Mouse (Mus musculus) brain, embryonic 14.5 days (tissue): ENCODE data around the gene Gm49378. TPM values are rescaled to one million over a fixed set of nuclear protein-coding genes. Genes with fewer than 3 reads are reported as not detected.
A peak's percentile ranks its signal among the peaks of the same experiment; 100 is the strongest.

ENCODE experiments used
- DNase-seq: peaks from one replicate; pipeline ENCODE4 v3.0.0-alpha.2; 2011; ENCODE audit warnings: low read depth
- CTCF ChIP-seq: fragments of 200-500 bp; IDR thresholded peaks from 2 replicates; pipeline ENCODE4 v1.5.1; 2012; ENCODE audit warnings: inconsistent platforms, mild to moderate bottlenecking, moderate library complexity, borderline replicate concordance; ENCODE audit not compliant: insufficient read depth, insufficient read length; ENCODE audit errors: extremely low read depth
- POLR2A ChIP-seq: fragments of 200-500 bp; IDR thresholded peaks from 2 replicates; pipeline ENCODE4 v1.6.1; 2012; ENCODE audit warnings: mild to moderate bottlenecking, inconsistent platforms, borderline replicate concordance; ENCODE audit not compliant: poor library complexity, insufficient read depth, insufficient read length, severe bottlenecking; ENCODE audit errors: extremely low read depth
- polyA plus RNA-seq: library from polyadenylated mRNA; depleted of rRNA; stranded (reverse); fragments of >200 nt; gene quantifications from 2 replicates; pipeline ENCODE4 v1.2.3, GENCODE M21; 2012

Gm49378 gene
- polyA plus RNA-seq, 1 experiment: 8.4 TPM

DNA sequence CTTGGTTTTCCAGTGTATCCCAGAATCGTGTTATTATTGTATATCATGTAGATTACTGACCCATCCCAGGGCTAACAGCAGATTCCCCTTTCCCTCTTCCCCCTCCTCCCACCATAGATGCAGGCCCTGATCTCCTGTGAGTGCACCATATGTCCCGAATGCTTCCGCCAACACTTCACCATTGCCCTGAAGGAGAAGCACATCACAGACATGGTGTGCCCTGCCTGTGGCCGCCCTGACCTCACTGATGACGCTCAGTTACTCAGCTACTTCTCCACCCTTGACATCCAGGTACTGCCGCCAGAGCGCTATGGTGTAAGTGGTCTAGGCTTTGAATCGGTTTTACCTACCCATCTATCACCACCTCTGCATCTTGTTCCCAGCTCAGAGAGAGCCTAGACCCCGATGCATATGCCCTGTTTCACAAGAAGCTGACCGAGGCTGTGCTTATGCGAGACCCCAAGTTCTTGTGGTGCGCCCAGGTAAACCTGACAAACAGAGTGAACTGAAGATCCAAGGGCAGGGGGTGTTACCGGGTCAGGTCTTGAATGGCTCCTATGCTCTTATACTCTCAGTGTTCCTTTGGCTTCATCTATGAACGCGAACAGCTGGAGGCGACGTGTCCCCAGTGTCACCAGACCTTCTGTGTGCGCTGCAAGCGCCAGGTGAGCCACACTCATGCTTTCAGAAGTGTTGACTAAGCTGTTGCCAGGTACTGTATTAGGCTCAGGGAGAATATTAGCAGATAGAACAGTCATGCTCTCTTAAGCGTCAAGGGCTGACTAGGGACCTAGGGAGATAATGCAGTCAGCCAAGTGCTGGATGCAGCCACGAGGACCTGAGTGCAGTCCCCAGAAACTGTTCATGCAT, 38.9 kb downstream of the Gm49378 start:
- TF ChIP-seq POLR2A: no peak
- no peak for TF ChIP-seq CTCF
- no peak for DNase-seq

DNA sequence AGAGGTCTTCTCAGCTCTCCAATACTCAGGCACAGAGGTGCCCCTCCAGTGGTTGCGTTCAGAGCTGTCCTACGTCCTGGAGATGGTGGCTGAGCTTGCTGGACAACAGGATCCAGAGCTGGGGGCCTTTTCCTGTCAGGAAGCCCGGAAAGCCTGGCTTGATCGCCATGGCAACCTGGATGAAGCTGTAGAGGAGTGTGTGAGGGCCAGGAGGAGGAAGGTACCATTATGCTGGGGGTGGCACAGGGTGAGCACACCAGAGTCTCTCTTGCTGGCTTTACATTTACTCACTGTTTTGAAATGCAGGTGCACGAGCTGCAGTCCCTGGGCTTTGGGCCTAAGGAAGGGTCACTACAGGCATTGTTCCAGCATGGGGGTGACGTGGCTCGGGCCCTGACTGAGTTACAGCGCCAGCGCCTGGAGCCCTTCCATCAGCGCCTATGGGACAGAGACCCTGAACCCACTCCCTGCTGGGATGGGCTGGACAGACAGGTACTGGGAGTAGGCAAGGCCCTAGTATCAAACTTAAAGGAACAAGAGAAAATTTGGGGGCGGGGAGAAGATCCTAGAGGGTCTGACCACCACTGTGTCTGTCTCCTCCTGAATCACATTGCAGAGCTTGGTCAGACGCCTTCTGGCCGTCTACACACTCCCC, 41.5 kb downstream of the Gm49378 start:
- no peak for TF ChIP-seq CTCF
- no peak for TF ChIP-seq POLR2A
- DNase-seq: peak; percentile 41

DNA sequence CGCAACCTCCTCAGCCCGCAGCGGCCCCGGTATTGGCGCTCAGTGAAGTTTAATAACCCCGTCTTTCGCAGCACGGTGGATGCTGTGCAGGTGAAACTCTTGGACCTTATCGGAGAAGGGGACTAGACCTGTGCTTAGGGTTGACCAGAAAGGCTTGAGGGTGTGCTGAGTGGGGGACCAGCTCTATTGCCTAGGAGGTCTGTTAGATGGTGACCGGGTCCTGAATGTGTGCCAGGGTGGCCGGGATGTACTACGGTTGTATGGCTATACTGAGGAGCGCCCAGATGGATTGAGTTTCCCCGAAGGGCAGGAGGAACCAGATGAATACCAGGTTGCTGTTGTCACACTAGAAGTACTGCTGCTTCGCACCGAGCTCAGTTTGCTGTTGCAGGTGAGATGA, 45.5 kb downstream of the Gm49378 start:
- no peak for DNase-seq
- no peak for TF ChIP-seq POLR2A
- TF ChIP-seq CTCF: no peak

DNA sequence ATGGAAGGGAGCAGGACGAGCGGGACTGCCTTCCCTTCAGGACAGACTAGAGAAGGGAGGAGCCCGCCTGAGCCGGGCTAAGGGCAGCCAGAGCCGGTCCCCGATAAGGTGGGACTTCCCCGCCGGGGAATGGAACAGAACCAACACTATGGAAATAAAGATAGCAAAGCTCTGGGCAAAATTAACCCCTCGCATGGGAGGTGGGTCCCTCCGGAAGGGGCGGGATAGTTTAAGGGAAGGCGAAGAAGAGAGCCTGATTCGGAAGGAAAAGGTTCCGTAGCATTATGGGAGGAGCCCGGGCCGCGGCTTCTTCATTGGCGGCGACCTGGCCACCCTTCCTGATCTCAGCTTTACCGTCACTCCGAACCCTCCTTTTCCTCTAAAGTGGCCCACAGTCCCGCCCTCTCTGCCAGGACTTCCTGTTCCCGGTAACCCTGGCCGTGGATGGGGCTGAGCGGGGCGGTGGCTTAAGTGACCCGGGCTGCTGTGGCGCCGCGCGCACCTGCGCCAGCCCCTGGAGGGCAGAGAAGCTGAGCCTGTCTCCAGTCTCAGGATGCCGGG, 46.3 kb downstream of the Gm49378 start, which contains the start of gene Rnf31:
TSS of gene Rnf31 (plus strand) at position 378 of the 561 bp plus-strand sequence.
- TF ChIP-seq CTCF (no peak), POLR2A (peak; percentile 1; the same call in 1 of the 2 replicates)
- DNase-seq: peak; percentile 97

DNA sequence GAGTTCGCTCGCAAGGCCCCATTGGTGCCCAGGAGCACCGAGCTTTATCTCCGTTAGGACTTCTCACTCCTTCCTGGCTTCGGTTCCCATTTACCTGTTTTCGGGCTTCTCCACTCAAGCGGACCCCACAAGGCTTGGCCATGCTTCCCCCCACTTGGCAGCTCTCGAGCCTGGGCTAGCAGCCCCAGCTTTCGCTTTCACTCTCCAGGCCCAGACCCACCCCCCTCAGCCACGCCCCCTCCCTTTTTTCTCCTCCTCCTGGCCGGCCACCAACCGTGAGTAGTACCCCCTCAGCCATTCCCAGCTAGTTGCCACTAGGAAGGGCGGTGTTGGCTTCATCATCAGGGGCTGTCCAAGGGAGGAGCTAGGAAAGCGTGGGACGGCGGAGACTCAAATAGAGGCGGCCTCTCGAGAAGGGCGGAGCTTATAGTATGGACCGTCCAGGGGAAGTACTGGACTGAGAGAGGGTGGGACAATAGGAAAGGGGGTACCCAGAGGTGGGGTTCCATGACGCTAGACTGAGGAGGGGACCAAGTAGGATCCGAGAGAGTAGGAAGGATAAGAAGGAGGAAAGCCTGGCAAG, 46.9 kb downstream of the Gm49378 start, which contains the start of gene Psme2:
TSS of gene Psme2 (minus strand) at position 366 of the 583 bp plus-strand sequence.
- TF ChIP-seq CTCF: peak; percentile 2; the same call in 1 of the 2 replicates
- peak; percentile 9; the same call in 1 of the 2 replicates for TF ChIP-seq POLR2A

DNA sequence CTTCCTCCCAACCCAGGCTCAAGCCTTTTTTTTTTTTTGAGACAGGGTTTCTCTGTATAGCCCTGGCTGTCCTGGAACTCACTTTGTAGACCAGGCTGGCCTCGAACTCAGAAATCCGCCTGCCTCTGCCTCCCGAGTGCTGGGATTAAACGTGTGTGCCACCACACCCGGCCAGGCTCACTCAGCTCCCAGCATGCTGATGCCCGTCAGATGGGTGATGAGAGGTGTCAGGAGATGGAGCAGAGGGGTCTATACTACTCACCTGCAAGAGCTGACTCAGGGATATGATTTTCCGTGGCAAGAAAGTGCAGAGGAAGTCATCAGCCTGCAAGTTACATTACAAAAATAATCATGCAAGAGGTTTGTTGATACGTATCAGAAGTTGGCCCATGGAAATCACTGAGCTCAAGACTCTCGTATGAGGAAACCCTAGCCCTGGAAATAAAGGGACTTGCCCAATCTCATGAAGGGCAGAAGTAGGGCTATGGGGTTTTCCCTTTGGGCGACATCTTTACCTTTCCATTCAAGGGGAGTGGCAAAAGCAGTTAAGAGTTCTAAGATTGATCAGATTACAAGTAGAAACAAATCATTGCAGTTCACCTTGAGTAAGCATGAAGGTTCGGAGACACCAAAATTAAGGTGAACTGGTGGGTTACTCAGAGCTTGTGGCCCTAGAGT, 47.8 kb downstream of the Gm49378 start:
- DNase-seq: no peak
- TF ChIP-seq CTCF: no peak
- TF ChIP-seq POLR2A: no peak

More for the DNA sequence above, 46.9 kb downstream of the Gm49378 start, which contains the start of gene Psme2:
- peak; percentile 99 for DNase-seq

DNA sequence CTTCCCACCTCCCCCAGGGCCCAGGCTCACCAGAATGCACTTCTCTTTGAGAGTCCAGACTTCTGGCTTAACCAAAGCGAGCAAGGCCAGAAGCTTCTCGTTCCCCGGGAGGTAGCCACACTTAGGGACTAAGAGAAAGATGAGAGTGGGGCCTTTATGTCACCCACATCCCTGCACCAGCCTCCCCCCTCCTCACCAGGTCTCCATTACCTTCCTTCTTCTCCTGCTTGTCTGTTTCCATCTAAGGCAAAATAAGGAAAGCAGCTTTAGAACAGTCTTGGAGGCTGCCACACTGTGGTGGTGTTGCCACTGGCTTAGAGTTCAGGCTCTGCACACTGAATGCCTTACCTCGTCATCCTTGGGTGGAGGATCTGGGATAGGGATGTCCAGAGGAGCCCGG, 48.4 kb downstream of the Gm49378 start:
- DNase-seq: no peak
- TF ChIP-seq CTCF: no peak
- no peak for TF ChIP-seq POLR2A

DNA sequence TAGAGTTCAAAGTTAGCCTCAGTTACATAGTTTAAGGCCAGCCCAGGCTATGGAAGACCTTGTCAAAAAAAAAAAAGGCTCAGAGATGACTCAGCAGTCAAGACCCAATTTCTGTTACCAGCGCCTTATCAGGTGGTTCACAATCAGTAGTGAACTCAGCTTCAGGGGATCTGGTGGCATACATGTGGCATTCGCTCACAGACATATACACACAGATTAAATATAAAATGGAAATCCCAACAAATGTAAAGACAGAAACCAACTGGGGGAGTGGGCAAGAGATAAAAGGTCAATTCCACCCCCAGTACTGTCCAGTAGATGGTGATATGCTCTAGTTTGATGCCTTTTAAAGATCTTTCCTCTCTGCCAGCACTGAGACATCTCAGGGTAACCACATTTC, 51.5 kb downstream of the Gm49378 start:
- DNase-seq: no peak
- TF ChIP-seq POLR2A: no peak
- TF ChIP-seq CTCF: no peak

DNA sequence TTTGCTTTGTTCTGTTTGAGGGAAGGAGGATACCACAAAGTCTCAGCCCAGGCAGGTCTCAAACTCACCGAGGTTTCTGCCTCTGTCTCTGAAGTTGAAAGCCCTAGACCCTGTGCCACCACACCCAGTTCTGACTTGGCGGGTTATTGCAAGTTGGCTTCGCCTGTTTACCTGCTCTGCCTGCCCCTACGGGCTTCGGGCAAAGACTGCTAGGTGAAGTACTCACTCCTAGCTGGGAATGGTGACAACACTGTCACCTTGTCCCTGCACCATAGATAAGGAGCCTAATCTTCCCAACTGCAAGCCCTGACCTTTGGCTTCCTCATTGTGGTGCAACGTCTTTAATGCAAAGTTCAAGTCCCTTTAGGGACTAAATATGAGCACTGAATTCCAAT, 52.1 kb downstream of the Gm49378 start:
- no peak for DNase-seq
- TF ChIP-seq CTCF (no peak), POLR2A (no peak)

DNA sequence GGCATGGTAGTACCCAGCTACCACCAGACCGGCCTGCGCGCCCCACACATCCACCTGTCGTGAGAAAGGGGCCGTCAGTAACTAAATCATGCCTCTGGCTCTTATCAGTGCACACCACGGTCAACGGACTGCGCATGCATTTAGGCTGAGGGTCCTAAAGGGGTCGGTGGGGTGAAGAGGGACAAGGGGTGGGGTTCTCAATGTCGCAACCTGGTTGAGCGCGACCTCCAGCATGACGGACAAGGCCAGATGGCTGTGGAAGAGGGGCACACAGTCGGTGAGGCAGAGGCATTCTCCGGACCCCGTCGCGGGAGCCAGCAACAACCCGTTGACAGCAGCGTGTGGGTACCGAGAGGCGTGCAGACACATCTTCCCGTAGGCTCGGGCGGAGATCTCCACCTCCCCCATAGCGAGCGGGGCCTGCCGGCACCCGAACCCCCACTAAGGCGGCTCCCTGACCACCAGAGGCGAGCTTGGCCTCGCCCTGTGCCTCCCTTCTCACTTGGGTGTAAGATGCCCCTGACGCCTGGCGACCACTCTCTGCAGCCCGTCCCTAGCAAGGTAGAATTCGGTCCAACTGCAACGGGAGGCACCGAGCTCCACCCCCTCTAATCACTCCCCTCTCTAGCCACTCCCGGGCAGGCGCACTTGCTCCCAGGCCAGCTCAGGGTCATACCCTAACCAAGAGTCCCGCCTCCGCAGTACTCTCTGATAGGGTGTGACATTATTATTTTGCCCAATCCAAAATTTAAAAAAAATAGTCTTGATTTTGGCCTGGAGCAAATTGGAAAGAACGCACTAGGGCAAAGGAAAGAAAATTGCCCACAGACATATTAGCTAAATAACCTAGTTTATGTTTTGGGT, 52.8 kb downstream of the Gm49378 start, which contains the start of gene Emc9:
TSS of gene Emc9 (minus strand) at position 601 of the 864 bp plus-strand sequence.
- TF ChIP-seq CTCF (no peak), POLR2A (no peak)
- peak; percentile 46 for DNase-seq

DNA sequence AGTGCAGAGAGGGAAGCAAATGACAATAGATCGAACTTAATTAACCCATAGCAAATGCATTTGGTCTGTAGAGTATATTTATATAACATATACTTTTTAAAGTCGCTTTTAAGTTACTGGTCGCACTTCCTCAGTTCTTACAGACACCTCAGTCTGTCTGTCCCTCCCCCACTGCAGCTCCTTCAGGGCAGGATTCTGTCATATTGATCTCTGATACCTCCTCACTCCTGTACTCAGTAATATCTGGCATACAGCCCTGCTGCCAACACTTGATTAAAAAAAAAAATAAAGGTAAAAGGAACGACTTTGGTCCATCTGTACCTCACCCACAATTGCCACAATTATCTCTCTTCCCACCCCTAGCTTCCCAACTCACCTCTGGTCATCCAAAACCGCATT, 53.4 kb downstream of the Gm49378 start:
- no peak for DNase-seq
- TF ChIP-seq POLR2A (no peak), CTCF (no peak)

DNA sequence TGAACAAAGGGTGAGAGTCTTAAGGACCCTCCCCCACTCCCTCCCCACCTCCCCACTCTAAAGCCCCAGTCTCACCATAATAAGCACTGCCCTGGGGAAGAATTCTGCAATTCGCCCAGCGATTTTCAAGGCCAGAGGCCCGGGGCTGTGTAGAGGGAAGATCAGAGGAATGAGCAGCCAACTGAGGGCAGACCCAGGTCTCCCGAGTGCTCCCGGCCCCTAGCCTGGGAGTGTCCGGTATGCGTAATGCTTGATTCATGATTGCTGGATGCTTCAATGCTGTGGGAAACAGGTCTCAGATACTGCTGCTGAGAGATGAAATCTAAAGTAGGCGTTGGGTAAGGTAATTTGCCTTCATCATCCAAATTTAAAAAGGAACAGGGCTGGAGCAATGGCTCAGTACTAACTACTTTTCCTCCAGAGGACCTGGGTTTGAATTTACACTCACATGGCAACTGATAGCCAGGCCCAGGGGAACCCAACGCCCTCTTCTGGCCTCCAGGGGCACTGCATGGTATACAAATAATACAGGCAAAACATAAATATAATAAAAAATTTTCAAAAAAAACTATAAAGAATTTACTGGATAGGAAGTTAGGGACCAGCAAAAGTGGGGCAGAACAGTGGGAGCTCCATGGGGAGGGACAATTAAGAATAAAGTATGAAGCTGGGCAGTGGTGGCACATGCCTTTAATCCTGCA, 55.6 kb downstream of the Gm49378 start:
- TF ChIP-seq POLR2A: no peak
- peak; percentile 43; the same call in 1 of the 2 replicates for TF ChIP-seq CTCF
- no peak for DNase-seq
